Mouse (Mus musculus) embryonic stem cell, embryonic (primary cell): ENCODE measurements at regions not wholly inside any gene's neighbourhood (a gene's known extent, or its start where the extent isn't known, plus 50 kb on each side); places are given as distances from the start of the nearest gene placed in this dataset.

Experiments
- CTCF ChIA-PET, 4 experiments: fragments of 300-600 bp in 2 of 4; fragments of 350-600 bp in 2 of 4; sonication (Branson Sonifier 250); formaldehyde crosslinking; loops; one replicate each; lab custom pipeline; 2022; ENCODE audit warnings: inconsistent platforms in 2 of 4; lab: Charles Lee
- POLR2A ChIA-PET, 4 experiments: fragments of 300-600 bp in 2 of 4; fragments of 350-600 bp in 2 of 4; sonication (Branson Sonifier 250); formaldehyde crosslinking; loops; one replicate each; lab custom pipeline; 2022; ENCODE audit warnings: antibody characterized with exemption in 4 of 4, inconsistent platforms in 1 of 4; lab: Charles Lee

DNA sequence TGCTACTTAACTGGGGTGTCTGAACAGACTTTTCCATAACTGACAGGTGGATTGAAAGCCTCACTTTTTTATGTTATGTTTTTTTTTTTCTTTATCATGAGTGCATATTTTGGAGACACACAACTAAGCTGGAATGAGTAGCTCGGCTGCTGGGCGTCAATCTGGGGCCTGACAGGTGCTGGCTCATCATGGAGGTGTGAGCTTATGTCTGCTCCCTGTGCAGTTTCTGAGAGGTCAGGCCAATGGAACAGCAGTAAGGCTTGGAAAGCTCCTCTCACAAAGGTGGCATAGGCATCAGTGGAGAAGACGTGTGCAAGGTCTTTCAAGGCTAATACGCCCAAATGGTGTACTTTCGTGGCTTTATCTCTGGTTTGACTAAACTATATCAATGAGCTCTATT lies 738.2 kb downstream of the Speer2 start:
- POLR2A ChIA-PET, result no interaction called here
- CTCF ChIA-PET, result no interaction called here

DNA sequence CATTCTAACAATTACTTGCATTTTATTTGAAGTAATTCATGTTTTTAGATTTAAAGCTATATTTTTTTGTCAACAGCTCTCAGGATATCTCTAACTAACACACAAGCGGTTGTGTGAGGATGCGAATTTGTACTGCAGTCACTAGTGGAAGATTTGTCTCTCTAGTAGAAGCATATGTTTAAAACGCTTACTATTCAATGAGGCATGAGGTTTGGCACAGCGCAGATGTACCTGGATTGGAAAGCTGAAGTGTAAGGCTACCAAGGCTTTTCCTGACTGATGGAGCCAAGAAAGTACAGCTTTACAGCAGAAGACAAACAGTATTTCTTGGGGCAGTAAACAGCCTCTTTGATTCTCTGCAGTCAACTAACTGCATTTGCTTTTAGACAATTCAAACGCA lies 758.2 kb downstream of the Speer2 start:
- ChIA-PET CTCF (interaction anchor here in 1 of 4 experiments (0.7 kb wide), 1 partner anchor 569 kb away, joined by 6 read pairs; no protein-coding TSS in a partner anchor), POLR2A (interaction anchor here in 1 of 4 experiments (0.6 kb wide), 1 partner anchor 588 kb away, joined by 3 read pairs; no protein-coding TSS in a partner anchor)

DNA sequence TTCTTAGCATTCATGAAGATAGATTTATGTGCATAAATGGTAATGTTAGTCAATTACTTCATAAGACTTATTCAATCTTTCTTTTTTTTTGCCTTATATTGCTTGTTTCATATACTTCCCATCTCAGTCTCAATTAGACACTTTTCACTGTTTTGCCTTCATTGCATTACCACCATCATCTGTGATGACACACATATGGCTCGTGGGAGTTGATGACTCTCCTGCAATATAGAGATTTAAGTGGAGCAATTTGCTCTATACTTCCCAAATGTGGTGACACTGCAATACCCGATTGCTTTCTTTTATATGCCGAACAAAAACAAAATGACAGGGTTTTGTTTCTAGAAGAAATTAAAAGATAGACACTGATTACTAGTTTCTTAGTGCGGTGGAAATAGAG lies 770.5 kb downstream of the Speer2 start:
- ChIA-PET POLR2A (no interaction called here), CTCF (no interaction called here)

DNA sequence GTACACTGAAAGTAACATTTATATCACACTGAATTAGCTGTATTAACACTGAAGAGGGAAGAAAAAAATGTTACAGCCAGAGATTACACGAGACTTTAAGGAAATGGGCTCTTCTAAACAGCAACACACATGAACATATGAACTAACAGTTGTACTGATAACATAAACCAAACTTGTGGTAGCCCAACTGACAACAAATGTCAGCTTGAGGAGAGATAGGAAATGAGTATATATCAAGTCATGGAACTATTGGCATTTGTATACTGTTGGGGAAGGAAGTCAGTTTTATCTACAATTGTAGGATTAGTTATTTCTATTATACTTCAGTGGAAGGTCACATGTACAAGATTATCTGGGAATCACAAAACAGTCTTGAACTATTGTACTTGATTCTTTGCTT lies 812.4 kb downstream of the Speer2 start:
- CTCF ChIA-PET, result no interaction called here
- POLR2A ChIA-PET, result no interaction called here
